Mouse (Mus musculus) right cerebral cortex, postnatal 14 days (tissue): ENCODE measurements around the gene Ssh1.

Experiments
- DNase-seq: peaks from one replicate; pipeline ENCODE4 v3.0.0; 2022

The Ssh1 gene

DNA sequence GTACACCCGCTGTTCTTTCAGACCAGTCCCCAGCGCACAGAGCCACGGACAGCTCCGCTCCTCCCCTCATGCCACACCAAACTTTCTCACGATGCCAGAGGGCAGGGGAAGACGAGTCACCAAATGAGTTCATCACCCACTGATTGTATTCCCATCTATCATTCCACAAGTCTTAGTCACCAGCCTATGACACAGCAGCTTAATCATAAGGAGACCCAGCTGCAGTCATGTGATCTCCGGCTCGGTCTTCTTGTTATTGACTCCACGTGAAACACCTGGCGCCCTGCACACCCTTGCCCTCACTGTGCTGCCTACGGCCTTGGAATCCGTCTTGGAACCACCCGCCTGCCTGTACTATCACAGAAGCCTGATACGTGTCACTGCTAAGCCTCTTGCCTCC lies 28.7 kb downstream of the Ssh1 start:
- DNase-seq, result no peak

DNA sequence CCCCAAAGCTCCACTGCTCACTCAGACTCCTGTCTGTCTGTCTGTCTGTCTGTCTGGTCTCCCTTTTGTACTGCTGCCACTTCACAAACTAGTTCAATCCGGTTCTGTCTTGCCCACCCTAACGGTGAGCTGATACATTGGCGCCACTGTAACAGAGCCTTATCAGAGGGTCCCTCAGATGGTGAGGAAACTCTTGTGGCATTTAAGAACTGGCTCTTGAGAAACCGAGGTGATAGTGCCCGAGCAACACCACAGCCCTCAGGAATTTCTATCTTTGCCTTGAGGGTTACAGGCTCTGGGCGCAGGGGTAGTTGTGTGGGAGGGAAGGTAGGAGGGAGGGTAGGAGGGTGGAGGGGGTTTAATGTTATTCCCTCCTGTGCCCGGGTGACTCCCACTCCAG lies 31.9 kb downstream of the Ssh1 start:
- no peak for DNase-seq

DNA sequence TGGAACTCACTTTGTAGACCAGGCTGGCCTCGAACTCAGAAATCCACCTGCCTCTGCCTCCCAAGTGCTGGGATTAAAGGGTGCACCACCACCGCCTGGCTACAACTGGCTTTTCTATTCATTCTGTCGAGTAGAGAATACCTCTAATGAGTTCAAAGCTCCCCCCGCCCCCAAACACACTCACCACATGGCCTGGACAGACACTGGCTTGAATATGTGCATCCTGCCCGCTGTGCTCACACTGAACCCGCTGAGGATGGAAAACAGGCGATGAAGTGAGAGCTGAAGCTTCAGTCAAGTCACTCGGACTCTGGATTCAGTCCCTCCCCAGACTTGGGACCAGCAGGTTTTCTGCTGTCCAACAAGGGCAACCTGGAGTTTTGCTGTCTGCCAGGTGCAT lies 33.3 kb downstream of the Ssh1 start:
- no peak for DNase-seq

DNA sequence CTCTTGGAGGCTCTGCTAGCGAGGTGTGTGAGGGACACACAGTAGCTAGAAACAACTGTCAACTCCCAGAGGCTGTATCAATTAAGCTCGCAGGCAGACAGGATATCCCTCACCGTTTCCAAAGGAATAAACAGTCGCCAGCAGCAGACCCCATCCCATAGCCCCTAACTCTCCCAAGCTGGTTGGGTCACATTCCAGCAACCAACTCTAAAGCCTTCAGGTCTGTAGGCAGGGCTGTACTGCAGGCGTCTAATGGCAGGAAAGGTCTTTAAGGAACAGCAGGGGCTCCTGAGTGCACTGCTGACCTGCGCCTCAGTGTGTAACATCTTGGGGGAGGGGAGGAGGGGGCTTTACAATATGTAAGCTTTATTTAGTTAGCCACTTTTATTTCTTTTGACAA lies 34.7 kb downstream of the Ssh1 start:
- DNase-seq, result no peak

- DNase-seq, result peak; percentile 88
Measured at GRCm38 (mm10) chr5:113956510-113956909, 37.2 kb downstream of the Ssh1 start.

- DNase-seq, result no peak
Measured at GRCm38 (mm10) chr5:113955691-113956090, 38.0 kb downstream of the Ssh1 start.

DNA sequence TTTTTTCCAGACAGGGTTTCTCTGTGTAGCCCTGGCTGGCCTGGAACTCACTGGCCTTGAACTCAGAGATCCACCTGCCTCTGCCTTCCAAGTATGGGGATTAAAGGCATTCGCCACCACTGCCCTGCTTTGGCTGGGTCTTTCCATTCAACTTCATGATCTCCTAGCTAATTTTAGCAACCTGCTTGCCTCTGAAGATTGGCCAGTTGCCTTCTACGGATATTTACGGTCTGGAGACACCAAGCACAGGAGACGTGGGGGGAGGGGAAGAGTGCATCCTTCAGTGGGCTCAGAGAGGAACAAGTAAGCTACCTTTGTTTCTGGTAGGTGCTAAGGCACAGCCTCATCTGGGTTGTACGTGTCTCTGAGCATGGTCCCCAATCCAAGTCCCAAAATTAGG lies 38.4 kb downstream of the Ssh1 start:
- DNase-seq, result no peak

- peak; percentile 87 for DNase-seq
Measured at GRCm38 (mm10) chr5:113954421-113954820, 39.3 kb downstream of the Ssh1 start.

DNA sequence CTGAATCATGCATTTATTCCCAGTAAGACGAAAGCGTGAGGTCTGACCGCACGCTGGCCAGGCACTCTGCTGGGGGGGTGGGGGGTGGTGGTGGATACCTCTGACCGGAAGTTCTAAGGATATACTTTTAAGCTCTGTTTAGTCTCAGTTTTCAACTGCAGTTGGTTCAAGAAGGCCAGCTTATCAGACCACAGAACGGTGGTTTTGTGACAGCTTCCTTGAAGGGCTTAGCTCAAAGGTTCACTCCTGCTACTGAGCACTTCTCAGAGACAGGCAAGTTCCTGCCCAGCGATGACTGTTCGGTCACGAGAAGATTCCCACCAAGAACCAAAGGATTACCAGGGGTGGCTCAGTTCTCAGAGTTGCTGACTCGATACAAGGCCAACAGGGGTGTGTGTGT lies 41.2 kb downstream of the Ssh1 start:
- DNase-seq, result no peak

DNA sequence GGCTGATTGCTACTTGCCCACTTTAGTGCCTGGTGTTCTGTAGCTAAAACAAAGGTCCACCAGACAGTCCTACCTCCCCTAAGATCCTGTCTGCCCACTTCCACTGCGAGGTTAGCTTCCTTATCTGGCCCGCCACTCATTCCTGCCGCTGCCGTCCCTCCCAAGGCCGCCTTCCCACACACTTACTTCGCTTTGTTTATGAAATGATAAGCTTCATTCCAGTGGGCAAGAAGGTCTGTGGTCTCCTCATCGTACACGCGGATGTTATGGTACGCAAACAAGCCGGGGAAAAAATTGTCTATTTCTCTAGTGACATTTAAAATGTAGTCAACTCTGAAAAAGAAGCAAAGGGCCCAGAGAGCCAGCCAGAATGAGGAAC lies 42.0 kb downstream of the Ssh1 start:
- DNase-seq, result no peak

- DNase-seq, result no peak
Measured at GRCm38 (mm10) chr5:113950786-113951692, 42.7 kb downstream of the Ssh1 start.

GRCm38 (mm10) chr5:113950133-113950532 lies 43.6 kb downstream of the Ssh1 start:
- DNase-seq, result no peak

GRCm38 (mm10) chr5:113947280-113947679 lies 46.4 kb downstream of the Ssh1 start:
- no peak for DNase-seq

DNA sequence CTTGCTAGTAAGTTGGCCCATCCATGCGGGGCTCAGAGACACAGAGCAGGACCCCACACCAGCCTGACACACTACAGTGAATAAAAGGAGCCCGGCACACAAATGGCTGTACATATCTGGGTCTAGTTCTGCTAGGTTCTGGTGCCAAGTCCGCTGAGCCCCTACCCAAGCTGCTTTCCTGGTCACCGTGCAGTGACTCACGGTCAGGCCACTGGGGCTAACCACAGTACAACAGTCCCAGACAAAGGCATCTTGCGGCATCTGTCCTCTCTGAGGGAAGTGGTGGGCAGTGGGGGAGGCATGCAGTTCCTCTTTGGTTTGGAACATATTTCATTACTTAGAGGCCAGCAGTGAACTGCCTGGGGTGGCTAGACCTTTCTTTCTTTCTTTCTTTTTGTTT lies 48.6 kb downstream of the Ssh1 start:
- DNase-seq, result no peak

- no peak for DNase-seq
Measured at GRCm38 (mm10) chr5:113943328-113943727, 50.4 kb downstream of the Ssh1 start.

- no peak for DNase-seq
Measured at GRCm38 (mm10) chr5:113942580-113942979, 51.1 kb downstream of the Ssh1 start.

- DNase-seq, result no peak
Measured at GRCm38 (mm10) chr5:113939263-113939900, 54.3 kb downstream of the Ssh1 start.

DNA sequence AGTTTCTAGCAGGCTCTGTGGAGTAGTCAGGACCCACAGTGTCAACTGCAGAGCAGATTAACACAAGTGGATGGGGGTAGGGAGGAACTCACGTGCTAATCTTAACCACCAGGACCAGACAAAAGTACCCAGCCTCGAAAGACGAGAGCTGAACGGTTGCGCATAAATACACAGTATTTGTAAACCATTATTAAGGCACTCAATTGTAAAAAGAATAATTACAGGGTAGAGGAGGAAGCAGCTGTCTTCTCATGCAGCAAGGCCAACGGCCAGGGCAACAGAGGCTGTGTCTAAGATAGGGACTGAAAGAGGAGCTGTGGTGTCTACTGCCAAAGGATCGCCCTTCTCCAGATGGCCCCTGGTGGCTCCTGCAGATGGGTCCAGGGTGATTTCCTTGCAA lies 56.0 kb downstream of the Ssh1 start:
- DNase-seq, result no peak

GRCm38 (mm10) chr5:113933889-113934288 lies 59.8 kb downstream of the Ssh1 start:
- no peak for DNase-seq

GRCm38 (mm10) chr5:113933480-113933879 lies 60.2 kb downstream of the Ssh1 start:
- DNase-seq, result no peak

DNA sequence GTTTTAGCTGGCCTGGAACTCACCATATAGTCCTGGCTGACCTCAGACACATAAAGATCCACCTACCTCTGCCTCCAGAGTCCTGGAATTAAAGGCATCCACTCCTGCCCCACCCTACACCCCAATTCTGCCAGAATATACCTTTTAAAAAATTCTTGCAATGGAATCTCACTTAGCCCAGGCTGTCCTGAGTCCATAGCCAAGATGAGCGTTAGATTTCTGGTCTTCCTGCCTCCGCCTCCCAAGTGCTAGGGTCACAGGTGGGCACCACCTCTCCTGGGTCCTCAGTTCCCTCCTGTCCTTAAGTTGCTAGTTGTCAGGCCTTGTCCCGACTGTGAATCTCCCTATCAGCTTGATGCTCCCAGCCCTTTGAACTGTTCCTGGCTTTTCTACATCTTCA lies 61.4 kb downstream of the Ssh1 start:
- no peak for DNase-seq

GRCm38 (mm10) chr5:113930648-113931609 lies 62.8 kb downstream of the Ssh1 start:
- DNase-seq, result no peak

DNA sequence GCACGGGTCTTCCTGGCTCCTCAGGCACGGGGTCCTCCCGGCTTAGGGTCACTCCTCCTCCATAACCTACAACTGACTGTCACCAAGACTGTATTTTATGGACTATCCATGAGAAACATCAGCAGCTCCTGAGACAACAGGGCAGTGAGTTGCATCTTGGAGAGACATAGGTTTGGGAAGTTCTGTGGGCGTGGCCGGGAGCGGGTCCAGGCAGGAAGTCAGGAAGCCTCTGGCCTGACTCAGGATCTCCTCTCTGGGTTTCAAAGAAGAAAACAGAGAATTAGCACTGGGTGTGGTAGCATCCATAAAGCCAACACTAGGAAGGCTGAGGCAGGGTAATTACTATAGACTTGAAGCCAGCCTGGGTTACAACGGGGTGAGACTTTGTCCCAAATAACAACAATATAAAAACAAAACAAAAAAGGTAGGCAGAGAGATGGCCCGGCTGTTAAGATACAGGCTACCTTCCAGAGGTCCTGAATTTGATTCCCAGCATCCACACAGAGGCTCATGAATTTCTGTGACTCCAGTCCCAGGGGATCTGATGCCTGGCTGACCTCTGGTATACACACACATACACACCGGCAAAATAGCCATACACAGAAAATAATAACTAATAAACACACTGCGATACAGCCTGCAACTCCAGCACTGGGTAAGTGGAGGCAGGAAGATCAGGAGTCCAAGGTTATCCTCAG lies 63.6 kb downstream of the Ssh1 start:
- DNase-seq, result no peak
